Mouse (Mus musculus): ENCODE results near the gene Thada. TPM values are rescaled to one million over a fixed set of nuclear protein-coding genes. Genes with fewer than 3 reads are reported as not detected.

Thada gene
- polyA plus RNA-seq, 1 experiment from 2014 or later, result 13.0 TPM

GRCm38 (mm10) chr17:84329906-84330470 is 136.0 kb downstream of the Thada start:
- WGBS, result 87% methylated on average over 4 of the region's 4 CpGs
- Histone ChIP-seq H3K36me3 (replicated peaks) (peaks cover 23% of the 10 kb centered on the region), H3K27me3 (replicated peaks; ENCODE audit: low read depth, poor library complexity, severe bottlenecking) (no peaks in the 10 kb centered on the region), H3K9me3 (no peaks in the 10 kb centered on the region), H3K27ac (replicated peaks) (no peak overlapping the region), H3K4me1 (peaks cover 31% of the 10 kb centered on the region), H3K4me3 (no peak overlapping the region)
- no peak for DNase-seq (ENCODE audit: low spot score)

GRCm38 (mm10) chr17:84328526-84328925 is 137.5 kb downstream of the Thada start:
- Histone ChIP-seq H3K27ac (replicated peaks) (no peak overlapping the region), H3K9me3 (no peaks in the 10 kb centered on the region), H3K36me3 (replicated peaks) (peaks cover 19% of the 10 kb centered on the region), H3K4me1 (peaks cover 43% of the 10 kb centered on the region), H3K27me3 (replicated peaks; ENCODE audit: low read depth, poor library complexity, severe bottlenecking) (no peaks in the 10 kb centered on the region), H3K4me3 (no peak overlapping the region)
- WGBS, result 78% methylated on average over 2 of the region's 2 CpGs
- DNase-seq (ENCODE audit: low spot score), result no peak

- no peaks in the 10 kb centered on the region for H3K9me3 ChIP-seq
- H3K4me3 ChIP-seq, result no peak overlapping the region
- H3K4me1 ChIP-seq, result peaks cover 45% of the 10 kb centered on the region
- WGBS, result 72% methylated on average over 12 of the region's 12 CpGs
- peak overlapping the region; percentile 69 for H3K27ac ChIP-seq (replicated peaks)
- peak; percentile 53 for DNase-seq (ENCODE audit: low spot score)
- peaks cover 16% of the 10 kb centered on the region for H3K36me3 ChIP-seq (replicated peaks)
- no peaks in the 10 kb centered on the region for H3K27me3 ChIP-seq (replicated peaks; ENCODE audit: low read depth, poor library complexity, severe bottlenecking)
These were observed 138.7 kb downstream of the Thada start for GRCm38 (mm10) chr17:84327051-84327925.

GRCm38 (mm10) chr17:84322176-84322575 is 143.8 kb downstream of the Thada start:
- Histone ChIP-seq H3K4me1 (peaks cover 45% of the 10 kb centered on the region), H3K27me3 (replicated peaks; ENCODE audit: low read depth, poor library complexity, severe bottlenecking) (no peaks in the 10 kb centered on the region), H3K9me3 (no peaks in the 10 kb centered on the region), H3K36me3 (replicated peaks) (peaks cover 2% of the 10 kb centered on the region; the same call in 1 of the 2 replicates), H3K27ac (replicated peaks) (no peak overlapping the region), H3K4me3 (no peak overlapping the region)
- DNase-seq (ENCODE audit: low spot score), result no peak
- WGBS, result 91% methylated on average over 4 of the region's 4 CpGs

GRCm38 (mm10) chr17:84321351-84321750 is 144.7 kb downstream of the Thada start:
- Histone ChIP-seq H3K36me3 (replicated peaks) (peaks cover 2% of the 10 kb centered on the region; the same call in 1 of the 2 replicates), H3K9me3 (no peaks in the 10 kb centered on the region), H3K27ac (replicated peaks) (no peak overlapping the region), H3K4me1 (peaks cover 41% of the 10 kb centered on the region), H3K4me3 (no peak overlapping the region), H3K27me3 (replicated peaks; ENCODE audit: low read depth, poor library complexity, severe bottlenecking) (no peaks in the 10 kb centered on the region)
- no peak for DNase-seq (ENCODE audit: low spot score)
- WGBS, result 90% methylated on average over 5 of the region's 5 CpGs

- 91% methylated on average over 1 of the region's 1 CpGs for WGBS
- H3K4me3 ChIP-seq, result no peak overlapping the region
- no peak overlapping the region for H3K27ac ChIP-seq (replicated peaks)
- no peaks in the 10 kb centered on the region for H3K27me3 ChIP-seq (replicated peaks; ENCODE audit: low read depth, poor library complexity, severe bottlenecking)
- peaks cover 38% of the 10 kb centered on the region for H3K4me1 ChIP-seq
- DNase-seq (ENCODE audit: low spot score), result no peak
- H3K36me3 ChIP-seq (replicated peaks), result peaks cover 2% of the 10 kb centered on the region; the same call in 1 of the 2 replicates
- H3K9me3 ChIP-seq, result no peaks in the 10 kb centered on the region
These were observed 145.4 kb downstream of the Thada start for GRCm38 (mm10) chr17:84320576-84320975.

GRCm38 (mm10) chr17:84314341-84314740 is 151.7 kb downstream of the Thada start:
- peaks cover 19% of the 10 kb centered on the region for H3K4me1 ChIP-seq
- no peaks in the 10 kb centered on the region for H3K9me3 ChIP-seq
- no peak for DNase-seq (ENCODE audit: low spot score)

GRCm38 (mm10) chr17:84313494-84313893 is 152.5 kb downstream of the Thada start:
- Histone ChIP-seq H3K27ac (replicated peaks) (no peak overlapping the region), H3K36me3 (replicated peaks) (peaks cover 18% of the 10 kb centered on the region), H3K9me3 (no peaks in the 10 kb centered on the region), H3K4me3 (no peak overlapping the region), H3K4me1 (peaks cover 11% of the 10 kb centered on the region), H3K27me3 (replicated peaks; ENCODE audit: low read depth, poor library complexity, severe bottlenecking) (no peaks in the 10 kb centered on the region)
- 80% methylated on average over 6 of the region's 6 CpGs for WGBS
- DNase-seq (ENCODE audit: low spot score), result no peak

More at GRCm38 (mm10) chr17:84314341-84314740, 151.7 kb downstream of the Thada start:
- WGBS, result 93% methylated on average over 7 of the region's 7 CpGs
- Histone ChIP-seq H3K27me3 (replicated peaks; ENCODE audit: low read depth, poor library complexity, severe bottlenecking) (no peaks in the 10 kb centered on the region), H3K36me3 (replicated peaks) (peaks cover 10% of the 10 kb centered on the region), H3K4me3 (no peak overlapping the region), H3K27ac (replicated peaks) (no peak overlapping the region)

- Histone ChIP-seq H3K4me1 (peaks cover 5% of the 10 kb centered on the region), H3K9me3 (no peaks in the 10 kb centered on the region), H3K36me3 (replicated peaks) (peaks cover 38% of the 10 kb centered on the region), H3K27me3 (replicated peaks; ENCODE audit: low read depth, poor library complexity, severe bottlenecking) (no peaks in the 10 kb centered on the region), H3K27ac (replicated peaks) (no peak overlapping the region), H3K4me3 (no peak overlapping the region)
- 81% methylated on average over 1 of the region's 1 CpGs for WGBS
- DNase-seq (ENCODE audit: low spot score), result no peak
These were observed 159.9 kb downstream of the Thada start for GRCm38 (mm10) chr17:84306151-84306550.

- no peak overlapping the region for H3K27ac ChIP-seq (replicated peaks)
- no peaks in the 10 kb centered on the region for H3K27me3 ChIP-seq (replicated peaks; ENCODE audit: low read depth, poor library complexity, severe bottlenecking)
- WGBS, result 94% methylated on average over 5 of the region's 5 CpGs
- H3K36me3 ChIP-seq (replicated peaks), result peaks cover 34% of the 10 kb centered on the region
- DNase-seq (ENCODE audit: low spot score), result no peak
- H3K4me1 ChIP-seq, result peaks cover 5% of the 10 kb centered on the region
- H3K9me3 ChIP-seq, result no peaks in the 10 kb centered on the region
- H3K4me3 ChIP-seq, result no peak overlapping the region
These were observed 160.9 kb downstream of the Thada start for GRCm38 (mm10) chr17:84305074-84305473.

- peaks cover 5% of the 10 kb centered on the region for H3K4me1 ChIP-seq
- no peak overlapping the region for H3K4me3 ChIP-seq
- no peak for DNase-seq (ENCODE audit: low spot score)
- no peak overlapping the region for H3K27ac ChIP-seq (replicated peaks)
- peaks cover 26% of the 10 kb centered on the region for H3K36me3 ChIP-seq (replicated peaks)
- WGBS, result 89% methylated on average over 5 of the region's 5 CpGs
- no peaks in the 10 kb centered on the region for H3K9me3 ChIP-seq
- H3K27me3 ChIP-seq (replicated peaks; ENCODE audit: low read depth, poor library complexity, severe bottlenecking), result no peaks in the 10 kb centered on the region
These were observed 161.9 kb downstream of the Thada start for GRCm38 (mm10) chr17:84304141-84304540.

GRCm38 (mm10) chr17:84297976-84298375 is 168.0 kb downstream of the Thada start:
- no peak for DNase-seq (ENCODE audit: low spot score)
- H3K4me1 ChIP-seq, result no peaks in the 10 kb centered on the region; the same call in 1 of the 2 replicates
- 95% methylated on average over 6 of the region's 6 CpGs for WGBS
- no peak overlapping the region for H3K4me3 ChIP-seq
- H3K27me3 ChIP-seq (replicated peaks; ENCODE audit: low read depth, poor library complexity, severe bottlenecking), result no peaks in the 10 kb centered on the region
- H3K27ac ChIP-seq (replicated peaks), result no peak overlapping the region
- peaks cover 5% of the 10 kb centered on the region; the same call in 1 of the 2 replicates for H3K36me3 ChIP-seq (replicated peaks)
- H3K9me3 ChIP-seq, result no peaks in the 10 kb centered on the region

- 91% methylated on average over 4 of the region's 4 CpGs for WGBS
These were observed 172.8 kb downstream of the Thada start for GRCm38 (mm10) chr17:84293221-84293620.

More at GRCm38 (mm10) chr17:84293221-84293620, 172.8 kb downstream of the Thada start:
- H3K36me3 ChIP-seq (replicated peaks), result peaks cover 18% of the 10 kb centered on the region
- DNase-seq (ENCODE audit: low spot score), result no peak
- H3K27me3 ChIP-seq (replicated peaks; ENCODE audit: low read depth, poor library complexity, severe bottlenecking), result no peaks in the 10 kb centered on the region
- H3K4me3 ChIP-seq, result no peak overlapping the region
- H3K27ac ChIP-seq (replicated peaks), result no peak overlapping the region
- H3K9me3 ChIP-seq, result no peaks in the 10 kb centered on the region
- no peaks in the 10 kb centered on the region for H3K4me1 ChIP-seq
